Mouse (Mus musculus) lung, adult 2 months (tissue): Measurements from ENCODE around the gene Olfr1023.

Experiments
- CTCF ChIP-seq: fragments of 200-500 bp; IDR thresholded peaks from 2 replicates; pipeline ENCODE4 v1.5.1; 2011; ENCODE audit warnings: mild to moderate bottlenecking, low read length, control low read depth; ENCODE audit not compliant: insufficient read depth
- POLR2A ChIP-seq: fragments of 200-500 bp; IDR thresholded peaks from 2 replicates; pipeline ENCODE4 v1.6.1; 2011; ENCODE audit warnings: low read depth, mild to moderate bottlenecking, control low read depth, low read length, borderline replicate concordance; ENCODE audit errors: extremely low read depth

DNA sequence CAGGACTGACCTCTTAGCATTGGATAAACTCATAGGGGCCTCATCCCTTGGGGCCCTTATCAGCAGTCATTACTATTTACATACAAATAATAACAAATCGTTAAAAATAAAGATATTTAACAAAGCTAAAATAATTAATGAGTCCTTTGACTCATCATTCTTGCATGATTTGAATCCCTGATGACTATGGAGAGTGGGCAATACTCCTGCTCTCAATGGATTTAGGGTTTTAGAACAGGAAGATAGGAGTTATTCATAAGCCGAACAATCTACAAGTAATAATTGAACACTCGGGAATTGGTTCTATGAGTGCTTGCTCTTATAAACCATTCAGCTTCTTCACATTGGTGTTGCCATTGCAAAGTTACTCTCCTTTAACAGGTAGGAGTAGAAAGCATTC lies 35.8 kb downstream of the Olfr1023 start, which contains the start of gene Olfr1026:
- TF ChIP-seq POLR2A (no peak), CTCF (no peak)
